Mouse (Mus musculus): ENCODE measurements at regions not wholly inside any gene's neighbourhood (a gene's known extent, or its start where the extent isn't known, plus 50 kb on each side); places are given as distances from the start of the nearest gene placed in this dataset.
A peak's percentile ranks its signal among the peaks of the same experiment; 100 is the strongest.

GRCm38 (mm10) chr13:56356999-56357398 lies 60.6 kb upstream of the Cxcl14 start:
- ATAC-seq (ENCODE audit: low FRiP score, low TSS enrichment) (no peak), DNase-seq (ENCODE audit: low spot score) (no peak)
- Histone ChIP-seq H3K27me3 (ENCODE audit: control insufficient read depth, insufficient read depth, low read length) (no peaks in the 10 kb centered on the region), H3K9ac (ENCODE audit: low read length) (no peak overlapping the region), H3K4me1 (replicated peaks; ENCODE audit: control insufficient read depth, insufficient read depth) (no peaks in the 10 kb centered on the region; the same call in 1 of the 2 replicates), H3K27ac (replicated peaks) (no peak overlapping the region), H3K9me3 (ENCODE audit: control insufficient read depth, low read length) (no peaks in the 10 kb centered on the region), H3K36me3 (ENCODE audit: control insufficient read depth, insufficient read depth, low read length) (no peaks in the 10 kb centered on the region), H3K4me3 (ENCODE audit: low read depth, low read length) (no peak overlapping the region), H3K4me2 (replicated peaks; ENCODE audit: low read depth) (no peak overlapping the region)
- no peak for TF ChIP-seq CTCF (IDR thresholded peaks at IDR 0.05; ENCODE audit: low read depth)
- no peak for TF ChIP-seq EP300 (optimal IDR thresholded peaks at IDR 0.05)
- WGBS: 26% methylated on average over 1 of the region's 1 CpGs

GRCm38 (mm10) chr13:56357955-56358354 lies 61.6 kb upstream of the Cxcl14 start:
- no peak for ATAC-seq (ENCODE audit: low FRiP score, low TSS enrichment)
- TF ChIP-seq EP300 (optimal IDR thresholded peaks at IDR 0.05) (no peak), CTCF (IDR thresholded peaks at IDR 0.05; ENCODE audit: low read depth) (no peak)
- Histone ChIP-seq H3K27me3 (ENCODE audit: control insufficient read depth, insufficient read depth, low read length) (no peaks in the 10 kb centered on the region), H3K9ac (ENCODE audit: low read length) (no peak overlapping the region), H3K4me3 (ENCODE audit: low read depth, low read length) (no peak overlapping the region), H3K4me1 (replicated peaks; ENCODE audit: control insufficient read depth, insufficient read depth) (no peaks in the 10 kb centered on the region; the same call in none of the 2 replicates), H3K9me3 (ENCODE audit: control insufficient read depth, low read length) (no peaks in the 10 kb centered on the region), H3K27ac (replicated peaks) (no peak overlapping the region), H3K4me2 (replicated peaks; ENCODE audit: low read depth) (no peak overlapping the region), H3K36me3 (ENCODE audit: control insufficient read depth, insufficient read depth, low read length) (no peaks in the 10 kb centered on the region)
- WGBS: 79% methylated on average over 3 of the region's 3 CpGs
- no peak for DNase-seq (ENCODE audit: low spot score)

DNA sequence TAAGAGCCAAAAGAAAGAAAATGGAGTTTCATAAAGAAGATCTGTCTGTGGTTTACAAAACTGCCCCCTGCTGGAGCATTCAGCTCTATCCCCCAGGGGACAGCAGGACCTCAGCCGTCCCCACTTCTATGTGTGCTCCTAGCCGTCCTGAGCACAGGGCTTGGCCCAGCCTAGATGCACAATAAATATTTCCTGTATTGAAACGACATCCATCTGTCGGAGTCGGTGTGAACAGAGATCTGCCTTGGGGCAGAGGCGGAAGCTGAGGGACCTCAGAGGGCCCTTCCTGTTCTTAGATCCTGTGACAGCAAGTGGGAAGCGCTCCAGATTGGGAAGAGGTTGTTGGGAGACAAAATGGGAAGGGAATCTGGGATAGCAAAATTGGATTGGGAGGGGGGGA lies 62.5 kb upstream of the Cxcl14 start:
- WGBS: 48% methylated on average over 7 of the region's 7 CpGs
- Histone ChIP-seq H3K27me3 (ENCODE audit: control insufficient read depth, insufficient read depth, low read length) (no peaks in the 10 kb centered on the region), H3K4me2 (replicated peaks; ENCODE audit: low read depth) (no peak overlapping the region), H3K4me3 (ENCODE audit: low read depth, low read length) (no peak overlapping the region), H3K9me3 (ENCODE audit: control insufficient read depth, low read length) (no peaks in the 10 kb centered on the region), H3K27ac (replicated peaks) (no peak overlapping the region), H3K9ac (ENCODE audit: low read length) (no peak overlapping the region), H3K36me3 (ENCODE audit: control insufficient read depth, insufficient read depth, low read length) (no peaks in the 10 kb centered on the region), H3K4me1 (replicated peaks; ENCODE audit: control insufficient read depth, insufficient read depth) (no peaks in the 10 kb centered on the region; the same call in none of the 2 replicates)
- no peak for ATAC-seq (ENCODE audit: low FRiP score, low TSS enrichment)
- no peak for DNase-seq (ENCODE audit: low spot score)
- no peak for TF ChIP-seq CTCF (IDR thresholded peaks at IDR 0.05; ENCODE audit: low read depth)
- no peak for TF ChIP-seq EP300 (optimal IDR thresholded peaks at IDR 0.05)

DNA sequence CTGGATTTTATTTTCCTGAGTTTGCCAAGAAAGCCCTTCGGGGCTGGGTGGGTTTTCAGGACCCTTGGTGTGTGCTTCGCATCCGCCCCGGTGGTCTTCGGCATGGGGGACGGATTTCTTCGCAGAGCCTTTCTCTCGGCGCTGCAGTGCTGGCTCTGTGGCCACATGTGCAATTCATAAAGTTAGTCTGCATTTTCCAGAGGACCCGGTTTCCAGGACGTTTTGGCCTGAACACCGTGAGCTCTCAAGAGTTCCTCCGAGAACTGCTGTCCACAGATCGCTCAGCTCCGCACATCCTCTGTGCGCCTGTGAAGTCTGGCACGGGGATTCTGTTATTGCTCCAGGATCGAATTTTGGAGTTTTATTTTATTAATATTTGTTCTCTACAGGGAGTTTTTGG lies 63.2 kb upstream of the Cxcl14 start:
- DNase-seq (ENCODE audit: low spot score) (no peak), ATAC-seq (ENCODE audit: low FRiP score, low TSS enrichment) (no peak)
- Histone ChIP-seq H3K4me3 (ENCODE audit: low read depth, low read length) (no peak overlapping the region), H3K9ac (ENCODE audit: low read length) (no peak overlapping the region), H3K4me2 (replicated peaks; ENCODE audit: low read depth) (no peak overlapping the region), H3K4me1 (replicated peaks; ENCODE audit: control insufficient read depth, insufficient read depth) (no peaks in the 10 kb centered on the region; the same call in none of the 2 replicates), H3K27ac (replicated peaks) (no peak overlapping the region), H3K9me3 (ENCODE audit: control insufficient read depth, low read length) (no peaks in the 10 kb centered on the region), H3K36me3 (ENCODE audit: control insufficient read depth, insufficient read depth, low read length) (no peaks in the 10 kb centered on the region), H3K27me3 (ENCODE audit: control insufficient read depth, insufficient read depth, low read length) (no peaks in the 10 kb centered on the region)
- WGBS: 77% methylated on average over 18 of the region's 18 CpGs
- TF ChIP-seq CTCF (IDR thresholded peaks at IDR 0.05; ENCODE audit: low read depth) (no peak), EP300 (optimal IDR thresholded peaks at IDR 0.05) (no peak)

DNA sequence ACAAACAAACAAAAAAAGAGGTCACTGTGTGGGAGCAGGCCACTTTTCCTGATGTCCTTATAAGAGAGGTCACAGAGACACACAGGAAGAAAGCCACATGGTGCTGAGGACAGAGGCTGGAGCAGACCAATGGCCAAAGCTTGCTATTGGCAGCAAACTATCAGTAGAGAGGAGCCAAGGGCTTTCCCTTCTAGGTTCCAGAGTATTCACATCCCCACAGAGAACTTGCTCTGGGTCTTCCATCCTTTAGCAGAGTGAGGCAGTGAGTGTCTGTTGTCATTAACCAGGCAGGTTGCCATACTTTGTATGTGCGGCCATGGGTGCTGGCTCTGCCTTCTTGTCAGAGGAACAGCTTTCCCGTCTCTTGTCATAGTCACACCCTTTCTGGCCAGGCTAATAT lies 64.5 kb upstream of the Cxcl14 start:
- Histone ChIP-seq H3K4me2 (replicated peaks; ENCODE audit: low read depth) (no peak overlapping the region), H3K9me3 (ENCODE audit: control insufficient read depth, low read length) (no peaks in the 10 kb centered on the region), H3K4me3 (ENCODE audit: low read depth, low read length) (no peak overlapping the region), H3K4me1 (replicated peaks; ENCODE audit: control insufficient read depth, insufficient read depth) (no peaks in the 10 kb centered on the region; the same call in none of the 2 replicates), H3K27me3 (ENCODE audit: control insufficient read depth, insufficient read depth, low read length) (no peaks in the 10 kb centered on the region), H3K27ac (replicated peaks) (no peak overlapping the region), H3K36me3 (ENCODE audit: control insufficient read depth, insufficient read depth, low read length) (no peaks in the 10 kb centered on the region), H3K9ac (ENCODE audit: low read length) (no peak overlapping the region)
- TF ChIP-seq CTCF (IDR thresholded peaks at IDR 0.05; ENCODE audit: low read depth): no peak
- TF ChIP-seq EP300 (optimal IDR thresholded peaks at IDR 0.05): no peak
- WGBS: 89% methylated on average over 2 of the region's 2 CpGs
- ATAC-seq (ENCODE audit: low FRiP score, low TSS enrichment) (no peak), DNase-seq (ENCODE audit: low spot score) (no peak)

GRCm38 (mm10) chr13:56362238-56362637 lies 64.2 kb upstream of the Gm3045 start:
- WGBS: 44% methylated on average over 4 of the region's 4 CpGs
- ATAC-seq (ENCODE audit: low FRiP score, low TSS enrichment) (peak; percentile 64), DNase-seq (ENCODE audit: low spot score) (no peak)
- no peak overlapping the region for H3K27ac ChIP-seq (replicated peaks)
- H3K27me3 ChIP-seq (ENCODE audit: control insufficient read depth, insufficient read depth, low read length): no peaks in the 10 kb centered on the region
- no peaks in the 10 kb centered on the region for H3K36me3 ChIP-seq (ENCODE audit: control insufficient read depth, insufficient read depth, low read length)
- no peak overlapping the region for H3K4me2 ChIP-seq (replicated peaks; ENCODE audit: low read depth)
- no peaks in the 10 kb centered on the region for H3K9me3 ChIP-seq (ENCODE audit: control insufficient read depth, low read length)
- H3K4me3 ChIP-seq (ENCODE audit: low read depth, low read length): no peak overlapping the region
- no peaks in the 10 kb centered on the region; the same call in none of the 2 replicates for H3K4me1 ChIP-seq (replicated peaks; ENCODE audit: control insufficient read depth, insufficient read depth)
- TF ChIP-seq EP300 (optimal IDR thresholded peaks at IDR 0.05) (no peak), CTCF (IDR thresholded peaks at IDR 0.05; ENCODE audit: low read depth) (no peak)
- H3K9ac ChIP-seq (ENCODE audit: low read length): no peak overlapping the region
